Mouse (Mus musculus): ENCODE measurements around the gene Fstl5. TPM values are rescaled to one million over a fixed set of nuclear protein-coding genes. Genes with fewer than 3 reads are reported as not detected.

Fstl5 gene
- total and polyA plus RNA-seq, 3 experiments, result not detected

- no peaks in the 10 kb centered on the region for H3K79me2 ChIP-seq (replicated peaks; ENCODE audit: control insufficient read depth, extremely low read depth, insufficient read depth, poor library complexity, severe bottlenecking)
- H3K9me3 ChIP-seq (replicated peaks; ENCODE audit: low read length), result peaks cover 22% of the 10 kb centered on the region
- no peak overlapping the region for H3K4me3 ChIP-seq (replicated peaks in 1 of 3; ENCODE audit: low read depth in 2 of 3, low read length in 2 of 3, poor library complexity in 1 of 3)
- no peaks in the 10 kb centered on the region for H3K27me3 ChIP-seq (replicated peaks)
- in situ Hi-C loops (cut with MboI; ENCODE audit: low pct_ligation_motif_present, low pct_unique_long_range_greater_than_20kb, low sequenced_read_pairs) (no loop called here), dilution Hi-C loops (cut with MboI; ENCODE audit: extremely low pct_ligation_motif_present, extremely low pct_unique_long_range_greater_than_20kb, low sequenced_read_pairs) (no loop called here)
- H3K4me1 ChIP-seq (ENCODE audit: control insufficient read depth in 1 of 2, insufficient read depth in 2 of 2), result no peaks in the 10 kb centered on the region
- H3K36me3 ChIP-seq (replicated peaks in 1 of 2; ENCODE audit: control insufficient read depth in 1 of 2, insufficient read depth in 1 of 2, low read length in 1 of 2), result no peaks in the 10 kb centered on the region
- TF ChIP-seq ETS1 (conservative IDR thresholded peaks at IDR 0.05; ENCODE audit: low read depth, low read length), result no peak
- TF ChIP-seq RAD21 (IDR thresholded peaks at IDR 0.05; ENCODE audit: low read depth, low read length), result no peak
- TF ChIP-seq MEF2A (IDR thresholded peaks at IDR 0.05; ENCODE audit: borderline replicate concordance, low read depth, low read length), result no peak
- no peak for TF ChIP-seq UBTF (IDR thresholded peaks at IDR 0.05; ENCODE audit: low read depth, low read length)
- TF ChIP-seq JUND (conservative IDR thresholded peaks at IDR 0.05; ENCODE audit: low read depth, low read length), result no peak
- TF ChIP-seq HCFC1 (IDR thresholded peaks at IDR 0.05; ENCODE audit: low read depth, low read length), result no peak
- TF ChIP-seq NELFE (IDR thresholded peaks at IDR 0.05; ENCODE audit: low read depth, low read length), result no peak
- TF ChIP-seq SMC3 (IDR thresholded peaks at IDR 0.05; ENCODE audit: low read depth, low read length), result no peak
- no peak for TF ChIP-seq POLR2AphosphoS2 (IDR thresholded peaks at IDR 0.05; ENCODE audit: low read depth, low read length)
- no peak for TF ChIP-seq ZC3H11A (IDR thresholded peaks at IDR 0.05; ENCODE audit: low read depth, low read length)
- TF ChIP-seq GABPA (IDR thresholded peaks at IDR 0.05; ENCODE audit: insufficient replicate concordance, low read depth, low read length), result no peak
- TF ChIP-seq IRF4 (IDR thresholded peaks at IDR 0.05; ENCODE audit: low read depth, low read length), result no peak
- no peak overlapping the region for H3K4me2 ChIP-seq (ENCODE audit: insufficient read depth, low read depth, poor library complexity, severe bottlenecking)
- H3K9ac ChIP-seq (ENCODE audit: insufficient read depth, low read depth), result no peak overlapping the region
- no peak for DNase-seq (ENCODE audit: extremely low read depth)
- H3K27ac ChIP-seq (ENCODE audit: insufficient read depth, low read depth), result no peak overlapping the region
Observed at GRCm38 (mm10) chr3:76680546-76680883, 606.4 kb downstream of the Fstl5 start.

- dilution Hi-C loops (cut with MboI; ENCODE audit: extremely low pct_ligation_motif_present, extremely low pct_unique_long_range_greater_than_20kb, low sequenced_read_pairs), result no loop called here
- in situ Hi-C loops (cut with MboI; ENCODE audit: low pct_ligation_motif_present, low pct_unique_long_range_greater_than_20kb, low sequenced_read_pairs), result no loop called here
- no peaks in the 10 kb centered on the region for H3K27me3 ChIP-seq (replicated peaks)
- peaks cover 10% of the 10 kb centered on the region for H3K9me3 ChIP-seq (replicated peaks; ENCODE audit: low read length)
- H3K36me3 ChIP-seq (replicated peaks in 1 of 2; ENCODE audit: control insufficient read depth in 1 of 2, insufficient read depth in 1 of 2, low read length in 1 of 2), result no peaks in the 10 kb centered on the region
- no peak overlapping the region for H3K4me2 ChIP-seq (ENCODE audit: insufficient read depth, low read depth, poor library complexity, severe bottlenecking)
- H3K9ac ChIP-seq (ENCODE audit: insufficient read depth, low read depth), result no peak overlapping the region
- H3K4me1 ChIP-seq (ENCODE audit: control insufficient read depth in 1 of 2, insufficient read depth in 2 of 2), result no peaks in the 10 kb centered on the region
- DNase-seq (ENCODE audit: extremely low read depth), result no peak
- H3K4me3 ChIP-seq (replicated peaks in 1 of 3; ENCODE audit: low read depth in 2 of 3, low read length in 2 of 3, poor library complexity in 1 of 3), result no peak overlapping the region
- H3K27ac ChIP-seq (ENCODE audit: insufficient read depth, low read depth), result no peak overlapping the region
- TF ChIP-seq CTCF (conservative IDR thresholded peaks at IDR 0.05 in 1 of 2, IDR thresholded peaks at IDR 0.05 in 1 of 2; ENCODE audit: low read depth in 2 of 2, low read length in 2 of 2), result no peak
- no peak for TF ChIP-seq MXI1 (IDR thresholded peaks at IDR 0.05; ENCODE audit: low read depth, low read length)
- no peak for TF ChIP-seq JUND (conservative IDR thresholded peaks at IDR 0.05; ENCODE audit: low read depth, low read length)
- TF ChIP-seq ETS1 (conservative IDR thresholded peaks at IDR 0.05; ENCODE audit: low read depth, low read length), result no peak
- TF ChIP-seq ZKSCAN1 (IDR thresholded peaks at IDR 0.05; ENCODE audit: borderline replicate concordance, low read depth, low read length), result no peak
- TF ChIP-seq MAFK (IDR thresholded peaks at IDR 0.05; ENCODE audit: insufficient replicate concordance, low read length), result no peak
- no peak for TF ChIP-seq POLR2A (IDR thresholded peaks at IDR 0.05; ENCODE audit: low read depth, low read length)
- no peak for TF ChIP-seq ELF1 (IDR thresholded peaks at IDR 0.05; ENCODE audit: low read depth, low read length)
- TF ChIP-seq POLR2AphosphoS2 (IDR thresholded peaks at IDR 0.05; ENCODE audit: low read depth, low read length), result no peak
- no peaks in the 10 kb centered on the region for H3K79me2 ChIP-seq (replicated peaks; ENCODE audit: control insufficient read depth, extremely low read depth, insufficient read depth, poor library complexity, severe bottlenecking)
Observed at GRCm38 (mm10) chr3:76697134-76697629, 623.1 kb downstream of the Fstl5 start.

Measured in CH12.LX (cell line).